Mouse (Mus musculus) embryo, embryonic 10.5 days (tissue): ENCODE results near the gene Fgfr2.
"Not testable (repeated sequence)": the region's sequence is repeated elsewhere in the genome, so short reads cannot be mapped to it uniquely, and the experiment has no call there.

Source experiments
- DNase-seq: peaks from one replicate; pipeline ENCODE4 v3.0.0-alpha.2; 2015; ENCODE audit warnings: low spot score

The Fgfr2 gene

GRCm38 (mm10) chr7:130563276-130563675, 2559.9 kb downstream of the Fgfr2 start:
- DNase-seq, result no peak

- no peak for DNase-seq
Measured at GRCm38 (mm10) chr7:130560933-130561332, 2562.2 kb downstream of the Fgfr2 start.

- DNase-seq, result no peak
Measured at GRCm38 (mm10) chr7:130558592-130558991, 2564.6 kb downstream of the Fgfr2 start.

GRCm38 (mm10) chr7:130555597-130555996, 2567.6 kb downstream of the Fgfr2 start:
- no peak for DNase-seq

GRCm38 (mm10) chr7:130553321-130553720, 2569.8 kb downstream of the Fgfr2 start:
- DNase-seq, result no peak

- peak; percentile 23 for DNase-seq
Measured at GRCm38 (mm10) chr7:130552780-130553179, 2570.4 kb downstream of the Fgfr2 start.

GRCm38 (mm10) chr7:130547635-130548175, 2575.4 kb downstream of the Fgfr2 start:
- no peak for DNase-seq

- peak; percentile 95 for DNase-seq
Measured at GRCm38 (mm10) chr7:130546791-130547484, 2576.2 kb downstream of the Fgfr2 start.

- DNase-seq, result no peak
Measured at GRCm38 (mm10) chr7:130546421-130546790, 2576.7 kb downstream of the Fgfr2 start.

GRCm38 (mm10) chr7:130545893-130546292, 2577.3 kb downstream of the Fgfr2 start:
- DNase-seq, result no peak

- no peak for DNase-seq
Measured at GRCm38 (mm10) chr7:130545401-130545800, 2577.7 kb downstream of the Fgfr2 start.

GRCm38 (mm10) chr7:130543181-130543580, 2580.0 kb downstream of the Fgfr2 start:
- DNase-seq, result no peak

GRCm38 (mm10) chr7:130540176-130540575, 2583.0 kb downstream of the Fgfr2 start:
- no peak for DNase-seq

GRCm38 (mm10) chr7:130537068-130537467, 2586.1 kb downstream of the Fgfr2 start:
- no peak for DNase-seq

- DNase-seq, result no peak
Measured at GRCm38 (mm10) chr7:130535174-130535573, 2588.0 kb downstream of the Fgfr2 start.

GRCm38 (mm10) chr7:130533316-130534260, 2589.6 kb downstream of the Fgfr2 start:
- DNase-seq, result peak; percentile 90

GRCm38 (mm10) chr7:130531138-130531537, 2592.0 kb downstream of the Fgfr2 start:
- DNase-seq, result not testable (repeated sequence)

- no peak for DNase-seq
Measured at GRCm38 (mm10) chr7:130527306-130527705, 2595.8 kb downstream of the Fgfr2 start.

- no peak for DNase-seq
Measured at GRCm38 (mm10) chr7:130523451-130523850, 2599.7 kb downstream of the Fgfr2 start.

GRCm38 (mm10) chr7:130520812-130521422, 2602.2 kb downstream of the Fgfr2 start:
- DNase-seq, result peak; percentile 20

GRCm38 (mm10) chr7:130520049-130520425, 2603.1 kb downstream of the Fgfr2 start, which contains the start of gene Ate1:
Ate1 (minus strand) TSS chr7:130520369.
- DNase-seq, result no peak
